ENCODE assay signal across 8 mouse cellular contexts in the genomic region with DNA sequence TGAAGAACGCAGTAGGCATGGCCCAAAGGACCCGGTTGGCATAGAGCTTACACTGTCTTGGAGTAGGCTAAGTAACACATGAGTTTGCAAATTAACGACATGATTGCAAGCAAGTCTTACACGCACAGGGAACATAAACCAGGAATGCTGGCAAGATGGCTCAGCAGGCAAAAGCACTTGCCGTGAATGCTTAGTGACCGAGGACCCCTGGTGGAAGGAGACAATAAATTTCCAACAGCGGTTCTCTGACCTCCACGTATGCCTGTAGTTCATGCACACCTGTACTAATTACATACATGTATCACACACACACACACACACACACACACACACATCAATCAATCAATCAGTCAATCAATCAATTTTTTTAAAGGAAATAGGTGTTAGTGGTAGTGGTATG. TPM values are rescaled to one million over a fixed set of nuclear protein-coding genes. Genes with fewer than 3 reads are reported as not detected.
DNase-seq lines count a peak whose midpoint lies in the region; ATAC-seq and TF ChIP-seq lines count a peak whose summit lies in the region.

No protein-coding gene starts in this region.

- intact Hi-C loops in heart, postnatal 36 days (cut with DNase I): loop anchor here (10.0 kb wide), 1 partner anchor 97 kb away; no protein-coding TSS in a partner anchor
- intact Hi-C loops in left cerebral cortex, postnatal 14 days (cut with DNase I): no loop called here

- H3K4me1 ChIP-seq in heart, postnatal 0 days (ENCODE audit: control insufficient read depth, insufficient read depth): no peaks in the 10 kb centered on the region
- H3K4me1 ChIP-seq in midbrain, postnatal 0 days (ENCODE audit: insufficient read depth, low read length): no peaks in the 10 kb centered on the region
- no peaks in the 10 kb centered on the region for H3K4me1 ChIP-seq in midbrain, embryonic 10.5 days

- H3K27ac ChIP-seq in heart, postnatal 0 days (ENCODE audit: low read depth): no peak overlapping the region
- no peak overlapping the region for H3K27ac ChIP-seq in midbrain, postnatal 0 days (ENCODE audit: low read depth, low read length)
- H3K27ac ChIP-seq in midbrain, embryonic 10.5 days (replicated peaks): no peak overlapping the region

- H3K4me3 ChIP-seq in heart, postnatal 0 days (ENCODE audit: low read depth, low read length): no peak overlapping the region
- H3K4me3 ChIP-seq in midbrain, postnatal 0 days (ENCODE audit: low read depth, low read length): no peak overlapping the region
- H3K4me3 ChIP-seq in midbrain, embryonic 10.5 days: no peak overlapping the region

- no peak overlapping the region for H3K4me2 ChIP-seq in heart, postnatal 0 days (ENCODE audit: low read depth, low read length)
- H3K4me2 ChIP-seq in midbrain, postnatal 0 days (ENCODE audit: low read depth, low read length, poor library complexity, severe bottlenecking): no peak overlapping the region

- 44% methylated on average over 8 of the region's 8 CpGs for WGBS in heart, postnatal 0 days
- 48% methylated on average over 8 of the region's 8 CpGs for WGBS in midbrain, postnatal 0 days
- WGBS in midbrain, embryonic 10.5 days: 58% methylated on average over 8 of the region's 8 CpGs

- no peak for ATAC-seq in heart, postnatal 0 days (ENCODE audit: insufficient read depth, low read depth)
- ATAC-seq in midbrain, postnatal 0 days (ENCODE audit: low FRiP score): no peak

- H3K27me3 ChIP-seq in heart, postnatal 0 days (ENCODE audit: control insufficient read depth, insufficient read depth, low read length): no peaks in the 10 kb centered on the region
- H3K27me3 ChIP-seq in midbrain, postnatal 0 days (ENCODE audit: insufficient read depth, low read length): no peaks in the 10 kb centered on the region
- no peaks in the 10 kb centered on the region for H3K27me3 ChIP-seq in midbrain, embryonic 10.5 days (ENCODE audit: low read depth, poor library complexity, severe bottlenecking)

- peak; percentile 44 for TF ChIP-seq CTCF in heart, postnatal 0 days (IDR thresholded peaks at IDR 0.05; ENCODE audit: low read depth)
- peak; percentile 50 for TF ChIP-seq CTCF in midbrain, postnatal 0 days (IDR thresholded peaks at IDR 0.05)

- no peak overlapping the region for H3K9ac ChIP-seq in heart, postnatal 0 days (replicated peaks; ENCODE audit: low read depth, low read length)
- no peak overlapping the region for H3K9ac ChIP-seq in midbrain, postnatal 0 days (replicated peaks; ENCODE audit: low read length, poor library complexity, severe bottlenecking)

- DNase-seq in heart, postnatal 0 days (ENCODE audit: low spot score): peak; percentile 7
- no peak for DNase-seq in heart, postnatal 36 days
- peak; percentile 16 for DNase-seq in midbrain, postnatal 0 days (ENCODE audit: low spot score)
- no peak for DNase-seq in midbrain, embryonic 10.5 days (ENCODE audit: low spot score)
- DNase-seq in embryo, embryonic 10.5 days (ENCODE audit: low spot score): peak; percentile 51
- DNase-seq in retina, postnatal 7 days (ENCODE audit: low read depth, low spot score): peak; percentile 2
- no peak for DNase-seq in left cerebral cortex, postnatal 14 days (ENCODE audit: low spot score in 2 of 2)
- DNase-seq in right cerebral cortex, adult 18-20 months: no peak

- no peak for TF ChIP-seq EP300 in heart, postnatal 0 days (IDR thresholded peaks at IDR 0.05; ENCODE audit: low read depth)

- H3K36me3 ChIP-seq in heart, postnatal 0 days (replicated peaks; ENCODE audit: control insufficient read depth, insufficient read depth, low read length): no peaks in the 10 kb centered on the region
- H3K36me3 ChIP-seq in midbrain, postnatal 0 days (ENCODE audit: insufficient read depth, low read length): no peaks in the 10 kb centered on the region
- H3K36me3 ChIP-seq in midbrain, embryonic 10.5 days: no peaks in the 10 kb centered on the region

- no peaks in the 10 kb centered on the region for H3K9me3 ChIP-seq in heart, postnatal 0 days (replicated peaks; ENCODE audit: control insufficient read depth, low read length)
- H3K9me3 ChIP-seq in midbrain, postnatal 0 days (ENCODE audit: low read length): no peaks in the 10 kb centered on the region
- H3K9me3 ChIP-seq in midbrain, embryonic 10.5 days (replicated peaks): no peaks in the 10 kb centered on the region

RNA-seq across cellular contexts. Expression of a gene that starts 31.0 kb away (rescaled TPM):
- total RNA-seq in heart, postnatal 0 days (2014; rRNA removed; ENCODE audit: low replicate concordance): 16.3 and 46.8 TPM in 2 replicates
- polyA plus RNA-seq in heart, postnatal 0 days (2015; fragmentation: Nextera tagmentation; extraction: Ambion mirVana): 7.5 and 8.2 TPM in 2 replicates
- total RNA-seq in heart, postnatal 36 days (2021): 1 to 10 TPM; 6.9 to 8.8 TPM
- 39.1 and 44.6 TPM in 2 replicates for total RNA-seq in midbrain, postnatal 0 days (2014; rRNA removed)
- polyA plus RNA-seq in midbrain, postnatal 0 days (2015; fragmentation: Nextera tagmentation; extraction: Ambion mirVana): 38.8 and 40.7 TPM in 2 replicates
- polyA plus RNA-seq in midbrain, embryonic 10.5 days (2016; fragmentation: Nextera tagmentation; extraction: Ambion mirVana): 39.4 and 41.0 TPM in 2 replicates
- 10 to 100 TPM; 28.1 to 32.6 TPM for total RNA-seq in left cerebral cortex, postnatal 14 days (2021)

RNA-seq across cellular contexts. Expression of a gene that starts 31.5 kb away (rescaled TPM):
- 0.50 and 1.2 TPM in 2 replicates for total RNA-seq in heart, postnatal 0 days (2014; rRNA removed; ENCODE audit: low replicate concordance)
- 0.12 and 0.22 TPM in 2 replicates for polyA plus RNA-seq in heart, postnatal 0 days (2015; fragmentation: Nextera tagmentation; extraction: Ambion mirVana)
- total RNA-seq in heart, postnatal 36 days (2021): under 1 TPM; 0.08 TPM
- 3.3 and 5.4 TPM in 2 replicates for total RNA-seq in midbrain, postnatal 0 days (2014; rRNA removed)
- 1.6 TPM in 2 replicates for polyA plus RNA-seq in midbrain, postnatal 0 days (2015; fragmentation: Nextera tagmentation; extraction: Ambion mirVana)
- 2.4 and 2.6 TPM in 2 replicates for polyA plus RNA-seq in midbrain, embryonic 10.5 days (2016; fragmentation: Nextera tagmentation; extraction: Ambion mirVana)
- total RNA-seq in left cerebral cortex, postnatal 14 days (2021): 1 to 10 TPM; 2.5 to 2.9 TPM

RNA-seq across cellular contexts. Expression of a gene that starts 33.3 kb away (rescaled TPM):
- not detected in 2 replicates for total RNA-seq in heart, postnatal 0 days (2014; rRNA removed; ENCODE audit: low replicate concordance)
- polyA plus RNA-seq in heart, postnatal 0 days (2015; fragmentation: Nextera tagmentation; extraction: Ambion mirVana): 0.18 and 0.43 TPM in 2 replicates
- total RNA-seq in heart, postnatal 36 days (2021): not detected
- 0.38 and 0.66 TPM in 2 replicates for total RNA-seq in midbrain, postnatal 0 days (2014; rRNA removed)
- 0.59 and 1.1 TPM in 2 replicates for polyA plus RNA-seq in midbrain, postnatal 0 days (2015; fragmentation: Nextera tagmentation; extraction: Ambion mirVana)
- polyA plus RNA-seq in midbrain, embryonic 10.5 days (2016; fragmentation: Nextera tagmentation; extraction: Ambion mirVana): 0.06 and 0.07 TPM in 2 replicates
- total RNA-seq in left cerebral cortex, postnatal 14 days (2021): under 1 TPM in 1 of 2 experiments, not detected in 1; 0.48 TPM

Comparison
In these comparisons a context has a peak if more than half of its experiments do, and no peak if none do; other contexts are left out.
1. DNase-seq: peak in heart, postnatal 0 days (single experiment), midbrain, postnatal 0 days (single experiment), embryo, embryonic 10.5 days (single experiment) and retina, postnatal 7 days (single experiment); none in heart, postnatal 36 days (0 of 2), midbrain, embryonic 10.5 days (single experiment), left cerebral cortex, postnatal 14 days (0 of 2) and right cerebral cortex, adult 18-20 months (single experiment).